Mouse (Mus musculus): ENCODE measurements at regions not wholly inside any gene's neighbourhood (a gene's known extent, or its start where the extent isn't known, plus 50 kb on each side); places are given as distances from the start of the nearest gene placed in this dataset.
A peak's percentile ranks its signal among the peaks of the same experiment; 100 is the strongest.

GRCm38 (mm10) chr4:54469176-54469575 lies 475.7 kb upstream of the Zfp462 start:
- Histone ChIP-seq H3K4me3 (replicated peaks) (no peak overlapping the region), H3K27ac (no peak overlapping the region), H3K27me3 (no peaks in the 10 kb centered on the region), H3K4me2 (replicated peaks) (no peak overlapping the region), H3K9me3 (no peaks in the 10 kb centered on the region), H3K9ac (replicated peaks) (no peak overlapping the region), H3K4me1 (replicated peaks) (0 out of 2 replicates have a peak, but pooled peaks cover 5% of the 10 kb centered on the region), H3K36me3 (no peaks in the 10 kb centered on the region)
- WGBS: 72% methylated on average over 2 of the region's 2 CpGs
- ATAC-seq: no peak

- Histone ChIP-seq H3K4me2 (replicated peaks) (no peak overlapping the region), H3K9me3 (no peaks in the 10 kb centered on the region), H3K27me3 (no peaks in the 10 kb centered on the region), H3K4me3 (replicated peaks) (no peak overlapping the region), H3K27ac (no peak overlapping the region), H3K9ac (replicated peaks) (no peak overlapping the region), H3K4me1 (replicated peaks) (0 out of 2 replicates have a peak, but pooled peaks cover 5% of the 10 kb centered on the region), H3K36me3 (no peaks in the 10 kb centered on the region)
- 64% methylated on average over 13 of the region's 13 CpGs for WGBS
- ATAC-seq: peak; percentile 86
Measured at GRCm38 (mm10) chr4:54470022-54471008, 474.5 kb upstream of the Zfp462 start.

GRCm38 (mm10) chr4:54471009-54471408 lies 473.8 kb upstream of the Zfp462 start:
- Histone ChIP-seq H3K27ac (no peak overlapping the region), H3K4me2 (replicated peaks) (no peak overlapping the region), H3K4me1 (replicated peaks) (0 out of 2 replicates have a peak, but pooled peaks cover 5% of the 10 kb centered on the region), H3K4me3 (replicated peaks) (no peak overlapping the region), H3K27me3 (no peaks in the 10 kb centered on the region), H3K36me3 (no peaks in the 10 kb centered on the region), H3K9ac (replicated peaks) (no peak overlapping the region), H3K9me3 (no peaks in the 10 kb centered on the region)
- ATAC-seq: no peak
- 79% methylated on average over 1 of the region's 1 CpGs for WGBS

GRCm38 (mm10) chr4:54481766-54482165 lies 463.1 kb upstream of the Zfp462 start:
- H3K9me3 ChIP-seq: no peaks in the 10 kb centered on the region
- no peaks in the 10 kb centered on the region for H3K36me3 ChIP-seq
- H3K4me3 ChIP-seq (replicated peaks): no peak overlapping the region
- H3K9ac ChIP-seq (replicated peaks): no peak overlapping the region
- 70% methylated on average over 2 of the region's 2 CpGs for WGBS
- H3K27ac ChIP-seq: no peak overlapping the region
- H3K4me2 ChIP-seq (replicated peaks): no peak overlapping the region
- H3K4me1 ChIP-seq (replicated peaks): no peaks in the 10 kb centered on the region
- H3K27me3 ChIP-seq: no peaks in the 10 kb centered on the region
- ATAC-seq: no peak

- ATAC-seq: no peak
- H3K4me1 ChIP-seq (replicated peaks): no peaks in the 10 kb centered on the region
- H3K27ac ChIP-seq: no peak overlapping the region
- no peaks in the 10 kb centered on the region for H3K27me3 ChIP-seq
- H3K4me3 ChIP-seq (replicated peaks): no peak overlapping the region
- no peaks in the 10 kb centered on the region for H3K36me3 ChIP-seq
- H3K9me3 ChIP-seq: no peaks in the 10 kb centered on the region
- WGBS: 87% methylated on average over 6 of the region's 6 CpGs
- no peak overlapping the region for H3K4me2 ChIP-seq (replicated peaks)
- no peak overlapping the region for H3K9ac ChIP-seq (replicated peaks)
Measured at GRCm38 (mm10) chr4:54493074-54493473, 451.8 kb upstream of the Zfp462 start.

GRCm38 (mm10) chr4:54497312-54497994 lies 447.4 kb upstream of the Zfp462 start:
- H3K9ac ChIP-seq (replicated peaks): no peak overlapping the region
- H3K4me2 ChIP-seq (replicated peaks): no peak overlapping the region
- ATAC-seq: no peak
- no peak overlapping the region for H3K27ac ChIP-seq
- no peaks in the 10 kb centered on the region for H3K4me1 ChIP-seq (replicated peaks)
- H3K27me3 ChIP-seq: no peaks in the 10 kb centered on the region
- no peak overlapping the region for H3K4me3 ChIP-seq (replicated peaks)
- no peaks in the 10 kb centered on the region for H3K36me3 ChIP-seq
- no peaks in the 10 kb centered on the region for H3K9me3 ChIP-seq
- 96% methylated on average over 2 of the region's 2 CpGs for WGBS

- H3K9me3 ChIP-seq: no peaks in the 10 kb centered on the region
- WGBS: 100% methylated on average over 1 of the region's 1 CpGs
- no peak overlapping the region; the same call in 1 of the 2 replicates for H3K27ac ChIP-seq
- no peak overlapping the region for H3K4me3 ChIP-seq (replicated peaks)
- no peaks in the 10 kb centered on the region for H3K4me1 ChIP-seq (replicated peaks)
- no peak for ATAC-seq
- H3K27me3 ChIP-seq: no peaks in the 10 kb centered on the region
- no peak overlapping the region for H3K4me2 ChIP-seq (replicated peaks)
- H3K9ac ChIP-seq (replicated peaks): no peak overlapping the region
- no peaks in the 10 kb centered on the region for H3K36me3 ChIP-seq
Measured at GRCm38 (mm10) chr4:54515934-54516333, 428.9 kb upstream of the Zfp462 start.

GRCm38 (mm10) chr4:54523283-54523682 lies 421.6 kb upstream of the Zfp462 start:
- Histone ChIP-seq H3K9me3 (no peaks in the 10 kb centered on the region), H3K36me3 (no peaks in the 10 kb centered on the region), H3K4me1 (replicated peaks) (no peaks in the 10 kb centered on the region), H3K27ac (no peak overlapping the region), H3K4me3 (replicated peaks) (no peak overlapping the region), H3K27me3 (no peaks in the 10 kb centered on the region), H3K4me2 (replicated peaks) (no peak overlapping the region), H3K9ac (replicated peaks) (no peak overlapping the region)
- 87% methylated on average over 5 of the region's 5 CpGs for WGBS
- no peak for ATAC-seq

GRCm38 (mm10) chr4:54526003-54526586 lies 418.8 kb upstream of the Zfp462 start:
- Histone ChIP-seq H3K9ac (replicated peaks) (no peak overlapping the region), H3K9me3 (no peaks in the 10 kb centered on the region)

GRCm38 (mm10) chr4:54527660-54528059 lies 417.2 kb upstream of the Zfp462 start:
- 97% methylated on average over 2 of the region's 2 CpGs for WGBS
- H3K27ac ChIP-seq: no peak overlapping the region
- no peaks in the 10 kb centered on the region for H3K9me3 ChIP-seq
- no peaks in the 10 kb centered on the region for H3K27me3 ChIP-seq
- H3K36me3 ChIP-seq: no peaks in the 10 kb centered on the region
- no peak overlapping the region for H3K4me3 ChIP-seq (replicated peaks)
- H3K9ac ChIP-seq (replicated peaks): no peak overlapping the region
- no peaks in the 10 kb centered on the region for H3K4me1 ChIP-seq (replicated peaks)
- no peak for ATAC-seq
- H3K4me2 ChIP-seq (replicated peaks): no peak overlapping the region

More at GRCm38 (mm10) chr4:54526003-54526586, 418.8 kb upstream of the Zfp462 start:
- Histone ChIP-seq H3K4me1 (replicated peaks) (no peaks in the 10 kb centered on the region), H3K4me3 (replicated peaks) (no peak overlapping the region), H3K36me3 (no peaks in the 10 kb centered on the region), H3K27me3 (no peaks in the 10 kb centered on the region), H3K4me2 (replicated peaks) (no peak overlapping the region), H3K27ac (no peak overlapping the region)
- ATAC-seq: no peak
- WGBS: 84% methylated on average over 5 of the region's 5 CpGs

- Histone ChIP-seq H3K4me1 (replicated peaks) (peaks cover 18% of the 10 kb centered on the region), H3K4me3 (replicated peaks) (no peak overlapping the region), H3K9me3 (no peaks in the 10 kb centered on the region), H3K9ac (replicated peaks) (no peak overlapping the region), H3K27ac (no peak overlapping the region), H3K4me2 (replicated peaks) (no peak overlapping the region), H3K36me3 (no peaks in the 10 kb centered on the region), H3K27me3 (no peaks in the 10 kb centered on the region)
- WGBS: 88% methylated on average over 2 of the region's 2 CpGs
- no peak for ATAC-seq
Measured at GRCm38 (mm10) chr4:54531739-54532138, 413.1 kb upstream of the Zfp462 start.

- Histone ChIP-seq H3K4me2 (replicated peaks) (no peak overlapping the region), H3K27ac (peak overlapping the region; percentile 64), H3K27me3 (no peaks in the 10 kb centered on the region), H3K4me3 (replicated peaks) (no peak overlapping the region), H3K36me3 (no peaks in the 10 kb centered on the region), H3K4me1 (replicated peaks) (peaks cover 18% of the 10 kb centered on the region), H3K9ac (replicated peaks) (peak overlapping the region; percentile 23; the same call in 1 of the 2 replicates), H3K9me3 (no peaks in the 10 kb centered on the region)
- 4% methylated on average over 2 of the region's 2 CpGs for WGBS
- peak; percentile 92 for ATAC-seq
Measured at GRCm38 (mm10) chr4:54533846-54534245, 411.0 kb upstream of the Zfp462 start.
